ENCODE assay signal across 9 mouse cellular contexts in genomic region chr4:135495397-135495791, GRCm38 (mm10). TPM values are rescaled to one million over a fixed set of nuclear protein-coding genes. Genes with fewer than 3 reads are reported as not detected.
DNase-seq lines count a peak whose midpoint lies in the region; ATAC-seq and TF ChIP-seq lines count a peak whose summit lies in the region.
"Had no signal": no experiment of that assay in that cellular context is flagged by ENCODE, and none has a peak within 500 bp of the region (broad histone marks: within the 10 kb centered on the region; RNA-seq: fewer than 3 reads in every experiment).

No protein-coding gene starts in this region.

- no peak for DNase-seq in heart, adult 18-20 months
- DNase-seq in ES-E14 (ENCODE audit: low read depth, low spot score), result no peak
- DNase-seq in hindbrain, embryonic 11.5 days (ENCODE audit: low spot score), result no peak
- no peak for DNase-seq in midbrain, embryonic 10.5 days (ENCODE audit: low spot score)
- no peak for DNase-seq in urinary bladder, adult 2 months (ENCODE audit: low spot score)
- DNase-seq in layer of hippocampus, adult 8-10 months (ENCODE audit: low spot score in 2 of 2), result no peak
- DNase-seq in spleen, postnatal 14 days (ENCODE audit: low spot score in 2 of 2), result no peak

- peaks cover 20% of the 10 kb centered on the region for H3K4me1 ChIP-seq in heart, embryonic 13.5 days
- peaks cover 3 to 8% of the 10 kb centered on the region in 2 experiments; a peak in 1 of 4 replicates for H3K4me1 ChIP-seq in ES-E14 (ENCODE audit: control insufficient read depth in 2 of 2, insufficient read depth in 2 of 2, low read length in 2 of 2, poor library complexity in 1 of 2)
- H3K4me1 ChIP-seq in hindbrain, embryonic 11.5 days (replicated peaks; ENCODE audit: control insufficient read depth, insufficient read depth, low read length), result peaks cover 2% of the 10 kb centered on the region; the same call in 1 of the 2 replicates
- peaks cover 31% of the 10 kb centered on the region for H3K4me1 ChIP-seq in midbrain, embryonic 10.5 days

- H3K4me3 ChIP-seq in heart, embryonic 13.5 days, result peak overlapping the region; percentile 90
- peak overlapping the region; percentile 89 to 95; a peak in 3 of 4 replicates for H3K4me3 ChIP-seq in ES-E14 (ENCODE audit: insufficient read depth in 1 of 2, low read depth in 1 of 2, low read length in 2 of 2, poor library complexity in 1 of 2, severe bottlenecking in 1 of 2)
- peak overlapping the region; percentile 67 for H3K4me3 ChIP-seq in hindbrain, embryonic 11.5 days (ENCODE audit: low read depth, low read length)
- peak overlapping the region; percentile 85 for H3K4me3 ChIP-seq in midbrain, embryonic 10.5 days

- WGBS in heart, embryonic 13.5 days, result 16% methylated on average over 9 of the region's 9 CpGs
- 10% methylated on average over 9 of the region's 9 CpGs for WGBS in hindbrain, embryonic 11.5 days
- WGBS in midbrain, embryonic 10.5 days, result 16% methylated on average over 9 of the region's 9 CpGs

- H3K4me2 ChIP-seq in heart, embryonic 13.5 days, result peak overlapping the region; percentile 90
- H3K4me2 ChIP-seq in hindbrain, embryonic 11.5 days (replicated peaks; ENCODE audit: low read depth, low read length), result peak overlapping the region; percentile 96

- H3K9ac ChIP-seq in heart, embryonic 13.5 days, result peak overlapping the region; percentile 83; the same call in 1 of the 2 replicates
- H3K9ac ChIP-seq in ES-E14 (ENCODE audit: insufficient read depth, low read depth, low read length, poor library complexity, severe bottlenecking), result peak overlapping the region; percentile 47; the same call in 1 of the 2 replicates
- no peak overlapping the region for H3K9ac ChIP-seq in hindbrain, embryonic 11.5 days (ENCODE audit: low read depth, low read length)

- ATAC-seq in heart, embryonic 13.5 days (ENCODE audit: extremely low read depth, insufficient number of reproducible peaks, low FRiP score, low TSS enrichment), result no peak
- ATAC-seq in hindbrain, embryonic 11.5 days (ENCODE audit: low FRiP score), result no peak

- H3K27ac ChIP-seq in heart, embryonic 13.5 days (replicated peaks), result no peak overlapping the region
- no peak overlapping the region for H3K27ac ChIP-seq in ES-E14 (ENCODE audit: insufficient read depth, low read depth, low read length, poor library complexity, severe bottlenecking)
- H3K27ac ChIP-seq in hindbrain, embryonic 11.5 days (ENCODE audit: low read depth, low read length), result no peak overlapping the region
- no peak overlapping the region for H3K27ac ChIP-seq in midbrain, embryonic 10.5 days (replicated peaks)

- H3K9me3 ChIP-seq in heart, embryonic 13.5 days, result peaks cover 3% of the 10 kb centered on the region; the same call in 1 of the 2 replicates
- no peaks in the 10 kb centered on the region for H3K9me3 ChIP-seq in ES-E14 (ENCODE audit: control insufficient read depth, insufficient read depth, low read depth, low read length)
- H3K9me3 ChIP-seq in hindbrain, embryonic 11.5 days (ENCODE audit: control insufficient read depth, low read length), result peaks cover under 1% of the 10 kb centered on the region; the same call in 1 of the 2 replicates
- peaks cover 3% of the 10 kb centered on the region; the same call in 1 of the 2 replicates for H3K9me3 ChIP-seq in midbrain, embryonic 10.5 days (replicated peaks)

- in situ Hi-C loops in ES-E14 (cut with MboI; ENCODE audit: low sequenced_read_pairs in 2 of 2, unreplicated experiment in 2 of 2), result no loop called here

- H3K36me3 ChIP-seq in heart, embryonic 13.5 days, result peaks cover 4% of the 10 kb centered on the region
- H3K36me3 ChIP-seq in ES-E14 (ENCODE audit: control insufficient read depth, insufficient read depth, low read length, poor library complexity, severe bottlenecking), result no peaks in the 10 kb centered on the region
- no peaks in the 10 kb centered on the region for H3K36me3 ChIP-seq in hindbrain, embryonic 11.5 days (ENCODE audit: control insufficient read depth, insufficient read depth, low read length)
- no peaks in the 10 kb centered on the region for H3K36me3 ChIP-seq in midbrain, embryonic 10.5 days

- H3K27me3 ChIP-seq in heart, embryonic 13.5 days (replicated peaks), result peaks cover 3% of the 10 kb centered on the region; the same call in 1 of the 2 replicates
- no peaks in the 10 kb centered on the region for H3K27me3 ChIP-seq in hindbrain, embryonic 11.5 days (ENCODE audit: control insufficient read depth, insufficient read depth, low read length)
- peaks cover 6% of the 10 kb centered on the region; the same call in 1 of the 2 replicates for H3K27me3 ChIP-seq in midbrain, embryonic 10.5 days (ENCODE audit: low read depth, poor library complexity, severe bottlenecking)

TF ChIP-seq in ES-E14, 5 proteins besides CTCF, POLR2A, EP300 and RAD21:
- no peak for TF ChIP-seq MAFK (IDR thresholded peaks at IDR 0.05; ENCODE audit: insufficient read depth, low read depth, low read length)
- no peak for TF ChIP-seq ZC3H11A (IDR thresholded peaks at IDR 0.05; ENCODE audit: borderline replicate concordance, low read depth, low read length)
- TF ChIP-seq CHD2 (IDR thresholded peaks at IDR 0.05; ENCODE audit: low read depth, low read length), result no peak
- TF ChIP-seq HCFC1 (IDR thresholded peaks at IDR 0.05; ENCODE audit: borderline replicate concordance, insufficient read depth, low read length), result no peak

RNA-seq across cellular contexts. Expression of gene Nipal3, which starts 0.6 kb away (rescaled TPM):
- polyA plus RNA-seq in heart, embryonic 13.5 days (2015; fragmentation: Nextera tagmentation; extraction: Ambion mirVana), result 3.0 and 3.2 TPM in 2 replicates
- 10 to 100 TPM; 35.0 to 37.0 TPM for total RNA-seq in heart, adult 18-20 months (2021)
- 15.3 and 35.0 TPM in 2 replicates for total RNA-seq in ES-E14 (2012; rRNA removed)
- 2.7 and 5.8 TPM in 2 replicates for polyA plus RNA-seq in hindbrain, embryonic 11.5 days (2014; fragmentation: Nextera tagmentation; extraction: Ambion mirVana)
- polyA plus RNA-seq in midbrain, embryonic 10.5 days (2016; fragmentation: Nextera tagmentation; extraction: Ambion mirVana), result 2.1 and 2.3 TPM in 2 replicates
- polyA plus RNA-seq in urinary bladder, adult 2 months (2012; rRNA removed), result 26.9 and 40.9 TPM in 2 replicates
- 10 to 100 TPM; 83.3 to 97.8 (median 90.0) TPM for total RNA-seq in layer of hippocampus, adult 8-10 months (2022)

RNA-seq across cellular contexts. Expression of gene Stpg1, which starts 0.8 kb away (rescaled TPM):
- polyA plus RNA-seq in heart, embryonic 13.5 days (2015; fragmentation: Nextera tagmentation; extraction: Ambion mirVana), result 0.11 and 0.32 TPM in 2 replicates
- 1 to 10 TPM in 1 of 2 experiments, not detected in 1; 1.0 TPM for total RNA-seq in heart, adult 18-20 months (2021)
- 0.09 and 0.26 TPM in 2 replicates for total RNA-seq in ES-E14 (2012; rRNA removed)
- 0.79 and 1.0 TPM in 2 replicates for polyA plus RNA-seq in hindbrain, embryonic 11.5 days (2014; fragmentation: Nextera tagmentation; extraction: Ambion mirVana)
- 0.32 and 0.42 TPM in 2 replicates for polyA plus RNA-seq in midbrain, embryonic 10.5 days (2016; fragmentation: Nextera tagmentation; extraction: Ambion mirVana)
- 1.3 and 1.4 TPM in 2 replicates for polyA plus RNA-seq in urinary bladder, adult 2 months (2012; rRNA removed)
- 1 to 10 TPM in 3 of 4 experiments, under 1 TPM in 1; 0.89 to 2.2 (median 1.5) TPM for total RNA-seq in layer of hippocampus, adult 8-10 months (2022)
- polyA plus RNA-seq: G1E had no signal
